Mouse (Mus musculus): ENCODE results near the gene Tradd. TPM values are rescaled to one million over a fixed set of nuclear protein-coding genes. Genes with fewer than 3 reads are reported as not detected.
A peak's percentile ranks its signal among the peaks of the same experiment; 100 is the strongest.

The Tradd gene
- polyA plus RNA-seq, 1 experiment from 2014 or later: 14.0 TPM

DNA sequence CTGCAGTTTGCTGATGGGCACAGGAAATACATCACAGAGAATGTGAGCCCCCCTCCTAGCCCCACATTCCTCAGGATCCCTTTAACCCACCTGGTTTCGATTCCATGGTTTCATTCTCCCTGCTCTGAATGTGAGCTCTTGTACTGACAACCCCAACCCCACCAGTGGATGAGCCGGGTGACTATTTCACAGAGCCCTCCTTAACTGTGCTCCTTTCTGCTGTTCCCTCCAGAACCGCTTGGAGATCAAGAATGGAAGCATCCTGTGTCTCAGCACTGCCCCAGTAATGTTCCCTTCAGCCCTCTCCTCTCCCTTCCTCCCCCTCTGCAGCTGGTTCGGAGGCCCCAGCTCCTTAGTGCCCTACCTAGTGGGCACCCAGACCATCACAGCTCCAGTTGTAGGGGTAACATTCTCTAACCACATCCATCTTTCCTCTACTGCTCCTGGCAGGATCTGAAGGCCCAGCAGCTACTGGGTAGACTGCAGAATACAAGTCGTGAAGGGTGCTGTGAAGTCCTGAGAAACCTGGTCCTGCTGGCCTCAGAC lies 41.8 kb upstream of the Tradd start:
- peaks cover 10% of the 10 kb centered on the region for H3K4me1 ChIP-seq (ENCODE audit: control insufficient read depth, insufficient read depth, low read length)
- no peak overlapping the region for H3K27ac ChIP-seq (ENCODE audit: low read length)
- no peak overlapping the region for H3K4me3 ChIP-seq (ENCODE audit: low read depth, low read length)
- peaks cover 39% of the 10 kb centered on the region for H3K36me3 ChIP-seq (ENCODE audit: control insufficient read depth, insufficient read depth, low read length)
- no peaks in the 10 kb centered on the region for H3K27me3 ChIP-seq (ENCODE audit: control insufficient read depth, insufficient read depth, low read depth, low read length)
- no peaks in the 10 kb centered on the region for H3K9me3 ChIP-seq (replicated peaks; ENCODE audit: control insufficient read depth, low read length, poor library complexity, severe bottlenecking)
- H3K9ac ChIP-seq (ENCODE audit: low read depth, low read length): peak overlapping the region; percentile 39; the same call in 1 of the 2 replicates
- WGBS: 61% methylated on average over 5 of the region's 5 CpGs
- peak; percentile 13; the same call in 1 of the 2 replicates for ATAC-seq
- peak overlapping the region; percentile 45; the same call in 1 of the 2 replicates for H3K4me2 ChIP-seq (ENCODE audit: low read length)

- Histone ChIP-seq H3K4me3 (ENCODE audit: low read depth, low read length) (no peak within 1 kb of the TSS; the same call in 1 of the 2 replicates), H3K4me2 (ENCODE audit: low read length) (peak within 1 kb of the TSS; percentile 45), H3K36me3 (ENCODE audit: control insufficient read depth, insufficient read depth, low read length) (peaks cover 43% of the 10 kb centered on the region), H3K9ac (ENCODE audit: low read depth, low read length) (peak within 1 kb of the TSS; percentile 39), H3K27me3 (ENCODE audit: control insufficient read depth, insufficient read depth, low read depth, low read length) (no peaks in the 10 kb centered on the region), H3K4me1 (ENCODE audit: control insufficient read depth, insufficient read depth, low read length) (peaks cover 10% of the 10 kb centered on the region), H3K27ac (ENCODE audit: low read length) (no peak within 1 kb of the TSS), H3K9me3 (replicated peaks; ENCODE audit: control insufficient read depth, low read length, poor library complexity, severe bottlenecking) (no peaks in the 10 kb centered on the region)
- ATAC-seq: peak; percentile 49
- 10% methylated on average over 30 of the region's 30 CpGs for WGBS
Measured at GRCm38 (mm10) chr8:105305211-105306145, 41.1 kb upstream of the Tradd start, which contains the start of gene Elmo3. Gene Elmo3, plus strand, starts transcription at chr8:105305601.

GRCm38 (mm10) chr8:105304325-105305210 lies 40.2 kb upstream of the Tradd start:
- Histone ChIP-seq H3K4me2 (ENCODE audit: low read length) (no peak overlapping the region), H3K4me1 (ENCODE audit: control insufficient read depth, insufficient read depth, low read length) (peaks cover 10% of the 10 kb centered on the region), H3K36me3 (ENCODE audit: control insufficient read depth, insufficient read depth, low read length) (peaks cover 44% of the 10 kb centered on the region), H3K9me3 (replicated peaks; ENCODE audit: control insufficient read depth, low read length, poor library complexity, severe bottlenecking) (no peaks in the 10 kb centered on the region), H3K4me3 (ENCODE audit: low read depth, low read length) (no peak overlapping the region), H3K9ac (ENCODE audit: low read depth, low read length) (no peak overlapping the region), H3K27ac (ENCODE audit: low read length) (no peak overlapping the region), H3K27me3 (ENCODE audit: control insufficient read depth, insufficient read depth, low read depth, low read length) (no peaks in the 10 kb centered on the region)
- peak; percentile 8; the same call in 1 of the 2 replicates for ATAC-seq
- 73% methylated on average over 9 of the region's 9 CpGs for WGBS

- H3K27me3 ChIP-seq (ENCODE audit: control insufficient read depth, insufficient read depth, low read depth, low read length): no peaks in the 10 kb centered on the region
- peaks cover 44% of the 10 kb centered on the region for H3K36me3 ChIP-seq (ENCODE audit: control insufficient read depth, insufficient read depth, low read length)
- 86% methylated on average over 9 of the region's 9 CpGs for WGBS
- peaks cover 16% of the 10 kb centered on the region for H3K4me1 ChIP-seq (ENCODE audit: control insufficient read depth, insufficient read depth, low read length)
- H3K27ac ChIP-seq (ENCODE audit: low read length): no peak overlapping the region
- H3K4me2 ChIP-seq (ENCODE audit: low read length): no peak overlapping the region
- no peak overlapping the region for H3K9ac ChIP-seq (ENCODE audit: low read depth, low read length)
- no peak overlapping the region for H3K4me3 ChIP-seq (ENCODE audit: low read depth, low read length)
- ATAC-seq: no peak
- H3K9me3 ChIP-seq (replicated peaks; ENCODE audit: control insufficient read depth, low read length, poor library complexity, severe bottlenecking): no peaks in the 10 kb centered on the region
Measured at GRCm38 (mm10) chr8:105303874-105304273, 39.5 kb upstream of the Tradd start.

- Histone ChIP-seq H3K36me3 (ENCODE audit: control insufficient read depth, insufficient read depth, low read length) (peaks cover 43% of the 10 kb centered on the region), H3K9ac (ENCODE audit: low read depth, low read length) (no peak overlapping the region), H3K9me3 (replicated peaks; ENCODE audit: control insufficient read depth, low read length, poor library complexity, severe bottlenecking) (no peaks in the 10 kb centered on the region), H3K4me1 (ENCODE audit: control insufficient read depth, insufficient read depth, low read length) (peaks cover 21% of the 10 kb centered on the region), H3K4me3 (ENCODE audit: low read depth, low read length) (no peak overlapping the region), H3K27ac (ENCODE audit: low read length) (no peak overlapping the region), H3K4me2 (ENCODE audit: low read length) (no peak overlapping the region), H3K27me3 (ENCODE audit: control insufficient read depth, insufficient read depth, low read depth, low read length) (no peaks in the 10 kb centered on the region)
- no peak for ATAC-seq
- 90% methylated on average over 7 of the region's 8 CpGs for WGBS
Measured at GRCm38 (mm10) chr8:105303396-105303795, 39.0 kb upstream of the Tradd start.

DNA sequence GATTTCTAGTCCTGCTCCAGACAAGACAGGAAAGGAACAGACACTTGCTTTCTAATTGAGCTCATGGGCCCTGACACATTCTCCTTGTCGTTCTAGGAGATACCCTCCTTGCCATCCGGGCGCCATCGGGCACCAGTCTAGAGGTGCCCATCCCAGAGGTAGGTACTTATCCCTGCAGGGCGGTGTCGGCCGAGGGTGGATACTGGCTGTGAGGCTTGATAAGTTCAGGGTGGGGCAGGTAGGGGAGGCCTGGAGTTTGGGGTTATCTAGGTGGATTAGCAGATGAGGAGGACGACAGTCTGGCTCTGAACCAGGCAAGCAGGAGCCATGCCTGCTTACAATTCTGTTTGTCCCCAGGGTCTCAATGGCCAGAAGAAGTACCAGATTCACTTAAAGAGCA lies 35.6 kb upstream of the Tradd start:
- Histone ChIP-seq H3K27me3 (ENCODE audit: control insufficient read depth, insufficient read depth, low read depth, low read length) (no peaks in the 10 kb centered on the region), H3K9ac (ENCODE audit: low read depth, low read length) (no peak overlapping the region), H3K27ac (ENCODE audit: low read length) (no peak overlapping the region), H3K36me3 (ENCODE audit: control insufficient read depth, insufficient read depth, low read length) (peaks cover 26% of the 10 kb centered on the region), H3K4me2 (ENCODE audit: low read length) (no peak overlapping the region), H3K9me3 (replicated peaks; ENCODE audit: control insufficient read depth, low read length, poor library complexity, severe bottlenecking) (no peaks in the 10 kb centered on the region), H3K4me3 (ENCODE audit: low read depth, low read length) (no peak overlapping the region), H3K4me1 (ENCODE audit: control insufficient read depth, insufficient read depth, low read length) (peaks cover 23% of the 10 kb centered on the region)
- WGBS: 94% methylated on average over 8 of the region's 8 CpGs
- no peak for ATAC-seq

- Histone ChIP-seq H3K4me3 (ENCODE audit: low read depth, low read length) (peak overlapping the region; percentile 97), H3K27ac (ENCODE audit: low read length) (no peak overlapping the region), H3K36me3 (ENCODE audit: control insufficient read depth, insufficient read depth, low read length) (peaks cover 17% of the 10 kb centered on the region), H3K27me3 (ENCODE audit: control insufficient read depth, insufficient read depth, low read depth, low read length) (no peaks in the 10 kb centered on the region), H3K9me3 (replicated peaks; ENCODE audit: control insufficient read depth, low read length, poor library complexity, severe bottlenecking) (no peaks in the 10 kb centered on the region), H3K9ac (ENCODE audit: low read depth, low read length) (peak overlapping the region; percentile 88), H3K4me1 (ENCODE audit: control insufficient read depth, insufficient read depth, low read length) (peaks cover 23% of the 10 kb centered on the region), H3K4me2 (ENCODE audit: low read length) (peak overlapping the region; percentile 95)
- ATAC-seq: no peak
- 65% methylated on average over 18 of the region's 18 CpGs for WGBS
Measured at GRCm38 (mm10) chr8:105298351-105299252, 34.2 kb upstream of the Tradd start.

Data from midbrain, embryonic 16.5 days (tissue).